Mouse (Mus musculus) mature B cell (primary cell): ENCODE measurements around the gene Cbx7.
"Not testable (repeated sequence)": the region's sequence is repeated elsewhere in the genome, so short reads cannot be mapped to it uniquely, and the experiment has no call there.

ENCODE experiments used
- in situ Hi-C: fragments of 300-500 bp; cut with MboI; formaldehyde crosslinking; loops from 2 replicates; pipeline ENCODE4 v1.14.3; 2019

Cbx7 gene

GRCm38 (mm10) chr15:79895221-79896079, 75.5 kb downstream of the Cbx7 start:
- in situ Hi-C loops, result not testable (repeated sequence)

GRCm38 (mm10) chr15:79894343-79894742, 76.6 kb downstream of the Cbx7 start:
- in situ Hi-C loops, result no loop called here

GRCm38 (mm10) chr15:79893824-79894123, 77.1 kb downstream of the Cbx7 start:
- in situ Hi-C loops, result no loop called here

DNA sequence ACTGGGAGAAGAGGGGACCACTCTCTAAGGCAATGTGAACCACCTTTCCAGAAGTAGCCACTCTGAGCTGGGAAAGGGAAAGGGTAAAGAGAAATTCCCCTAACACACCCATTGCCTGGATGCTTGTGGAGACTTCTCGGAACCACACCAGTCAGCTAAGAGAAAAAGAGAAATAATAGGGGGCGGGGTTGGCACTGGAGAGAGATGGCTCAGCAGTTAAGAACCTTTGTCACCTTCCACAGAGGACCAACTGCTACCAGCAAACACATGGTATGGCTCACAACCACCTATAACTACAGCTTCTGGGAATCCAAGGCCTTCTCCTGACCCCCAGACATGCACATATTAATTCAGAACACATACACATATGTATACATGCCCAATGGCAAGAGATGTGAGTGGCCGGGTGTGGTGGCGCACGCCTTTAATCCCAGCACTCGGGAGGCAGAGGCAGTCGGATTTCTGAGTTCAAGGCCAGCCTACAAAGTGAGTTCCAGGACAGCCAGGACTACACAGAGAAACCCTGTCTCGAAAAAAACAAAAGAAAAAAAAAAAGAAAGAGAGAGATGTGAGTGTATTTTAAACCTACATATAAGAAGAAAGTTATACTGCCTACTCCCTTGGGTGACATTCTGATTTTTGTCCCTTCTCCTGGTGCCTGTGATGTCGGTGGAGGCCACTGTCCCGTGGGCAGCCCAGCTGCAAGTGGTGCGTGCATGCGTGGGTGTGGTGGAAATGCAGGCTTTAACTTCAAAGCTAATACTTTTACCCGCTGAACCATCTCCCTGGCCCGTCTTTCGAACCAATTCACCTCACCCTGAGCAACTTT, 77.7 kb downstream of the Cbx7 start:
- in situ Hi-C loops, result no loop called here

GRCm38 (mm10) chr15:79892213-79892541, 78.7 kb downstream of the Cbx7 start:
- in situ Hi-C loops, result no loop called here

GRCm38 (mm10) chr15:79891436-79892212, 79.3 kb downstream of the Cbx7 start, which contains the start of gene Apobec3:
Gene Apobec3, plus strand, starts transcription at chr15:79891659.
- in situ Hi-C loops, result no loop called here

- in situ Hi-C loops, result loop anchor here (5.0 kb wide), 1 partner anchor 53 kb away; the partner anchor contains the start of genes Cbx6 and Npcd
Measured at GRCm38 (mm10) chr15:79884820-79885219, 86.1 kb downstream of the Cbx7 start.

DNA sequence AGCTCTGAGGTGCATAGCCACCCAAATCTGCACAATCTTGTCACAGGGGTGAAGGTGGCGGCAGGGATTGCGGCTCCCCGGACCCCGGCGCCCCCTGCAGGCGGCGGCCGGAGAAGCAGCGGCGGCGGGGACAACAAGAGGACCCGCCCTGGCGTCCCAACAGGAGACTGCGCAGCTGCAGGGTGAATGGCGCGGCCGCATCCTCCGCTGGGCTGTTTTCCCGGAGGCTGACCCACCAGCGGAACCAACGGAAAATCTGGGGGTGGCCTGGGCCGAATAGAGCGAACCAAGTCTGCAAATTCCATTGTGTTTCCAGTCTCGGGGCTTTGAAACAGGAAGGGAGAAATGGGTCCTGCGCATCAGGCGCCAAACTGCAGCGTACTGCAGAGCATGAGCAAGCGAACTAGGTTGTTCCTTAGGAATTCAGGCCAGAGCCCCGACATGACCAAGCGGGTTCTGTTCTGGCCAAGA, 87.5 kb downstream of the Cbx7 start:
- in situ Hi-C loops, result loop anchor here (5.0 kb wide), 1 partner anchor 51 kb away; the partner anchor contains the start of genes Cbx6 and Npcd

DNA sequence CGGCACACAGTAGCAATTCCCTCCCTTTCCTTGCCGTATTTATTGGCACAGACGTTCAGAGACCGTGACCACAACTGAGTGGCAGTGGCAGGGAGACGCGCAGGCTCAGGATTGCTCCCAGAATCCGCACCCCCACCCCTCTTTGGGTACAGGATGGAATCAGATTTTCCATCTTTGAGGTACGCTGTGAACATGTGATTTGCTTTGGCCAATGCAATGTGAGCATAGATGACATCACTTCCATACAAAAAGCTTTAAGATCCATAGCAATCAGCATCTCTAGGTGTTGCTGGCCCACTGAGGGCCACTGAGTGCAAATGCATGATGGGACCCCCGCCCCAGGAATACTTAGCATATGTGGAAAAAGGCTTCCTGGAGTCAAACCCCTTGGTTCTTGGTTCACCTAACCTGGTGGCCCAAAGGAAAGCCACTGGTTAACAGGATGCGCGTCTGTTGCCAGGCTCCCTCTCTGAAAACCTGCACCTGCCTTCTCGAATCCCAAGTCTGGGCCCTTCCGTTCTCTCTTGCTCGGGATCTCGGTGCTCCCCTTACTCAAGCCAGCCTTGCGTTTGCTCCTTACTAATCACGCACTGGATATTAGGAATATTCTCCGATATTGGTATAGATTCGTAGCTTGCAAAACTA, 88.2 kb downstream of the Cbx7 start:
- in situ Hi-C loops, result loop anchor here (5.0 kb wide), 1 partner anchor 50 kb away; the partner anchor contains the start of genes Cbx6 and Npcd

GRCm38 (mm10) chr15:79880477-79880876, 90.4 kb downstream of the Cbx7 start:
- in situ Hi-C loops, result loop anchor here (5.0 kb wide), 1 partner anchor 48 kb away; the partner anchor contains the start of genes Cbx6 and Npcd

DNA sequence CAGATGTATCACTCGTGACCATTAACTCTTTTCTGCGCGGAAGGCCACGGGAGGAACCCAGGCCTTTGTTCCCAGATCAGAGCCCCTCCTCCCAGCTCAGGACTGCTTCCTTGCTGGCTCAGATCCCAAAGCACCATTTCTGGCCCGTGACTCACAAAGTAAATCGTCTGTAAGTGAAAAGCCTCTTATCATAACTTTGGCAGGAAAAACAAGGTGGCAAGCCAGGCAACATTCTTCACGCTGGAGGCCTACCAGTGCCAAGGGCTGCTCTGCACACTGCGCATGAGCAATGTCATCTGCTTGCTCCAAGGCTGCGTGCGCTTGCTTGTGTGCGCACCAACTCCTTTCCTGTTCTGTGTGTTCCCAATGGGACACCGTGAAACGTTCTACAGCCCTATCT, 91.6 kb downstream of the Cbx7 start:
- in situ Hi-C loops, result no loop called here

GRCm38 (mm10) chr15:79878725-79879136, 92.2 kb downstream of the Cbx7 start:
- in situ Hi-C loops, result no loop called here

DNA sequence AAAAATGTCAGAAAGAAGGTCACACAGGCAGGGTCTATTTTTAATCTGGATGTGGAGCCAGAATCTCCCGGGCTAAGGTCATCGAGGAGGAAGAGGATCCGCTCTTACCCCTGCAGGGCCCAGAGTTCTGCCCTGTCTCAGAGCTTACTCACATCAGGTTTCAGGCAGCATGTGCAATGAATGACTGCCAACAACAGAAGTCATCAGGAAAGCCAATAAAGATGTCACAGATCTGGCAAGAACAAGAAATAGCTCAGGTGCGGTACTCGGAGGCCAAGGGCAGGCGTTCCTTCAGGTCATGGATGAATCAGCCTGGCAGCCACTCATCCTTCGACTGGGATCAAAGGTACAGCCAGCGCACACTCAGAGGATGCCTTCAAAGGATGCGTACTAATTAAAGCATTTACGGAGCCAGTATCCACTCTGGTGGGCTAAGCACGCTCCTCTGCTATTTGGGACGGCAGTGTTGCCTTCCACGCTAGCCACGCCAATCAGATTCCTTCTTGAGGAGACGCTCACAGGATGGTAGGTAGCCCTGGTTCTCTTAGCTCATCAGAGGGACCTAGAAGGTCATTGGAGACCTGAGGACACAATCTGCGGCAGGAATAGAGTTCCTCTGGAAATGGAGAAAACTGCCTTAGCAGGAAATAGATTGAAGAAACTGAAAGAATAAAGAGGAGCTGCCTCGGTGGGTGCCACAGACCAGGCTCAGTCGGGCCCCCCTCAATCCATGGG, 95.5 kb downstream of the Cbx7 start:
- in situ Hi-C loops, result no loop called here

DNA sequence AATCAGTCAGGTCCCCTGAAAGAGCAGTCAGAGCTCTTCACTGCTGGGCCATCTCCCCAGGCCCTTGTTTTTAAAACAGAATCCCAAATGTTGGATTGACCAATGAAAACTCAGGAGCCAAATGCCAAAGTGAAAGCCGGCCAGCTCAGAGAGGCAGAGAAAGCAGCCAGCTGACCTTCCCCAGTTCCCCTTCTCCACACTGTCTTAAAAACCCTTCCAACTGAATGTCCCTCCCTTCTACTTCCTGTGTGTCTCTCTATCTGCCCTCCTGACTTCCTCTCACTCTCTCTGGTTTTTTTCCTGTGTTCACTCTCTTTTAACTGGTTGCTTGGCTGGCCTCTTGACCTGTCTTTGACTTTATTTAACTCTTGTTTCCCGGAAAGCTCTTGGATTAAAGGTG, 96.9 kb downstream of the Cbx7 start:
- in situ Hi-C loops, result no loop called here

- in situ Hi-C loops, result no loop called here
Measured at GRCm38 (mm10) chr15:79873545-79873944, 97.4 kb downstream of the Cbx7 start.

DNA sequence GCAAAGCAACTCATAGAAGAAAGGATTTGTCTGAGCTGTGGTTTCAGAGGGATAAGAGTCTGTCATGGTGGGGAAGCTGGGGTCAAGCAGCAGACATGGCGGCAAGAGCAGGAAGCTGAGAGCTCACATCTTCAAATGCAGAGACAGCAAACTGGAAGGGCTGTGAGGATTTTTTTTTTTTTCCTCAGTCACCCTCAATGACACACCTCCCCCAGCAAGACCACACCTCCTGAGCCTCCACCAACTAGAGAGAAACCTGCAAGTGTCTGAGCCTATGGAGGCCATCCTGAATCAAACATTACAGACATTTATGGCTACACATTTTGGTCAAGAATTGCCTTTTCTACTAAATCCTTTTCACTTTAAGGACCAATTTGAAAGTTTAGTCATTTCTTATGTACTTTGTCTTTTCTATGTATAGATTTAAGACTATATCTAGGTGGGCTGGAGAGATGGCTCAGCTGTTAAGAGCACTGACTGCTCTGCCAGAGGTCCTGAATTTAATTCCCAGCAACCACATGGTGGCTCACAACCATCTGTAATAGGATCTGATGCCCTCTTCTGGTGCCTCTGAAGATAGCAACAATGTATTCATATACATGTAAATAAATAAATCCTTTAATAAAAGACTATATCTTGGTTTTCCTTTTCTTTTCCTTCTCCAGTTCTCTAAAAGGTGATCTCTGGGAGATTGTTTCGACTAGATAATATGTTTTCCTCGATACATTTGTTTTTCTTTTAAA, 103.5 kb downstream of the Cbx7 start:
- in situ Hi-C loops, result no loop called here
